Mouse (Mus musculus): ENCODE data around the gene Gsg1l. TPM values are rescaled to one million over a fixed set of nuclear protein-coding genes. Genes with fewer than 3 reads are reported as not detected.

Gene Gsg1l
- total RNA-seq, 2 experiments from 2014 or later: not detected

GRCm38 (mm10) chr7:126038366-126039246 lies 43.6 kb downstream of the Gsg1l start:
- intact Hi-C loops (cut with DNase I): no loop called here
- no peak overlapping the region for H3K27ac ChIP-seq
- H3K4me3 ChIP-seq: no peak overlapping the region
- DNase-seq: peak; percentile 27
- no peak for TF ChIP-seq CTCF (IDR thresholded peaks at IDR 0.05)

DNA sequence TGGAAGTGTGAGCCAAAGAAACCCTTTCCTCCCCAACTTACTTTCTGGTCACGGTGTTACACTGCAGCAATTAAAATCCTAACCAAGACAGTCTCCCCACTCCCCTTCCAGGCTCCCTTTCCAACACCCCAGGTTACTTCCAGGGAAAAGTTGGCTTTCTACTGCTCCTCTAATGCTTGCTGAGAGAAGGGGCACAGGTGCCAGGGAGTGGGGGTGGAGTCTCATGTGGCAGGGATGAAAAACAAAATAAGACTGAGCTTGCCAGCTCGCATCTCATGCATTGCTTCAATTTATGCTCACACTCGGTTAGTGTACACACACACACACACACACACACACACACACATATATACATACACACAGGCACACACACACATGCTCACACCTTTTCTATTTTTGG lies 46.9 kb downstream of the Gsg1l start:
- TF ChIP-seq CTCF (IDR thresholded peaks at IDR 0.05): no peak
- no peak for DNase-seq
- H3K27ac ChIP-seq: no peak overlapping the region
- intact Hi-C loops (cut with DNase I): no loop called here
- no peak overlapping the region for H3K4me3 ChIP-seq

DNA sequence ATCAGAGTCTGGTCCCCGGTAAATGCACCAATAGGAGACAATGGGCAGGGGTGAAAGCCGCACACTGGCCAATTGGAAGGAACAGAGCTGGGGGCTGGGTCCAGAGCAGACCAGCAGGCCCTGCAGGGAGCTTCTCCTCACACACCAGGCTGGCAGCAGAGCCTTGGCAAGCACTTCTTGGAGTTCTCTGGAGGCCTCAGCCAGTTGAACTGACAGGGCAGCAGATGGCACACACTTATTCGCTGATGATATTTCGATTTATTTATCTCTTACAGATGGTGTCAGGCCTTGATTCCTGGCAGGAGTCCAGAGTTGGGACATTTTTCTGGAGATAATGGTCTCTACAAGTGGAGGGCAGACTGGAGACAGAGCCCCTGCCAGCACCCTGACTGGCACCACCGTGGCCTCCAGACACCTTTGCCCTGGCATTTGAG lies 49.4 kb downstream of the Gsg1l start:
- DNase-seq: no peak
- intact Hi-C loops (cut with DNase I): no loop called here
- Histone ChIP-seq H3K27ac (no peak overlapping the region), H3K4me3 (no peak overlapping the region)
- TF ChIP-seq CTCF (IDR thresholded peaks at IDR 0.05): no peak

DNA sequence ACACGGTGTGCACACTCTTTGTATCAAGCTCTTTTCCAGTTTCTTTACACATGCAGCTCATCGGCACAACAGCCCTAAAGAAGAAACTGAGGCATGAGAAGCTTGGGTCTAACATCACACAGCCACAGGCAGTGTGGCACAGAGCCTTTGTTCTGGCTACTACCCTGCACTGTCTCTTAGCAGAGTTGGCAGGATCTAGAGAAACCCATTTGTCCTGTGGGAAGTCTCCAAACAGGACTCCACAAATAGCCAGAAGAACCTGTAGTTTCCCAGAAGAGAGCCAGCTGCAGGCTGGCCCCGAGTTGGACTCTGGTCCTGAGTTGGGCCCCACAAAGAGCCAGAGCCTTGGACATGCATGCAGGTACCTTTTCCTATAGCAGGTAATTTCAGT lies 49.9 kb downstream of the Gsg1l start:
- intact Hi-C loops (cut with DNase I): no loop called here
- TF ChIP-seq CTCF (IDR thresholded peaks at IDR 0.05): no peak
- Histone ChIP-seq H3K27ac (no peak overlapping the region), H3K4me3 (no peak overlapping the region)
- DNase-seq: no peak

DNA sequence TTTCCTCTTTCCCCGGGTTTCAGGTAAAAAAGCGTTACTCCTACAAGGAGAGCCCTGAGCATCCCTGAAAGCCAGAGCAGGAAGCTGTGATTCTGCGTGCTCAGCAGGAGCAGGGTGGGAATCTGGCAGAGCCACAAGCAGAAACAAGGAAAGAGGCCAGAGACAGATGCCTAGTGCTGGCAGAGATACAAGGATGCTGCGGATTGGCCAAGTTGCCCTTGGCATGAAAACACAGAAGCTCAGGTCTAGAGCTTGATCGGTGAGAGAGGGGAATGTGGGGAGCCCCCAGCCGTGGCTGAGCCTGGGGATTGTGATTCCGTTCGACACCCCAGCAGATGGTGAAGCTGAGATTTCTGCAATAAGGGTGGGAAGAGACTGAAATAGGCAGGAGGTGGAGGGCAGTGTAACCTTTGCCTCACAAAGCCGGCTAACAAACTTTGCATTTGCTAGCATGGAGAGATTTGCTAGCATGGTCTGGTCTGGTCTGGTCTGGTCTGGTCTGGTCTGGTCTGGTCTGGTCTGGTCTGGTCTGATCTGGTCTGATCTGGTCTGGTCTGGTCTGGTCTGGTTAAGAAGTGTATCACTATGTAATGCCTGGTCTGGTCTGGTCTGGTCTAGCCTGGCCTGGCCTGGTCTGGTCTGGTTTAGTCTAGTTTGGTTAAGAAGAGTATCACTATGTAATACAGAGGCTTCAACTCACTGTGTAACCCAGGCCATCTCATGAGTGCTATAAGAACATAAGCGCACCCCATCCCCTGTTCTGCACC lies 50.4 kb downstream of the Gsg1l start:
- no peak overlapping the region for H3K27ac ChIP-seq
- intact Hi-C loops (cut with DNase I): no loop called here
- H3K4me3 ChIP-seq: no peak overlapping the region
- TF ChIP-seq CTCF (IDR thresholded peaks at IDR 0.05): no peak
- peak; percentile 29 for DNase-seq

- DNase-seq: peak; percentile 28
- Histone ChIP-seq H3K4me3 (no peak overlapping the region), H3K27ac (no peak overlapping the region)
- TF ChIP-seq CTCF (IDR thresholded peaks at IDR 0.05): no peak
- intact Hi-C loops (cut with DNase I): no loop called here
Measured at GRCm38 (mm10) chr7:126027410-126027809, 54.8 kb downstream of the Gsg1l start.

GRCm38 (mm10) chr7:126026600-126026999 lies 55.6 kb downstream of the Gsg1l start:
- no peak for DNase-seq
- no peak overlapping the region for H3K4me3 ChIP-seq
- no peak overlapping the region for H3K27ac ChIP-seq
- TF ChIP-seq CTCF (IDR thresholded peaks at IDR 0.05): peak; percentile 13; the same call in 1 of the 2 replicates
- intact Hi-C loops (cut with DNase I): no loop called here

GRCm38 (mm10) chr7:126019966-126020365 lies 62.2 kb downstream of the Gsg1l start:
- Histone ChIP-seq H3K4me3 (no peak overlapping the region), H3K27ac (no peak overlapping the region)
- no peak for DNase-seq
- TF ChIP-seq CTCF (IDR thresholded peaks at IDR 0.05): no peak
- intact Hi-C loops (cut with DNase I): no loop called here

DNA sequence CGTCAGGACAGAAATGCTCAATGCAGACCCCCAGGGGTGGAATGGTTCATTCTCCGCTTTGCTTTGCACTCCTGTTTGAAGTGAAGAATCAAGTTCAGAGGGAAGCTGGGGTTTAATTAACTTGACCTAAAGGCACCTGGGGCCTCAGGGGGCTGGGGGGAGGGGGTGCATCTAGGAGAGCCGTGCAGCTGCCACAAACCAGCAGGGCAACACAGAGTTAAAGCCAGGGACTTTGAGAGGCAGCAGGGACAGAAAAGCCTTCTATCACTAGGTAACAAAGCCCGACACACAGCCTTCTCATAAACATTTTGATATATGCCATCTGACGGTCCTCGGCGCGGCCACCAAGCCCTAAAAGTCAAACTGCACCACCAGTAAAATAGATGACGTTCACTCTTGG lies 62.9 kb downstream of the Gsg1l start:
- Histone ChIP-seq H3K27ac (no peak overlapping the region), H3K4me3 (no peak overlapping the region)
- TF ChIP-seq CTCF (IDR thresholded peaks at IDR 0.05): no peak
- intact Hi-C loops (cut with DNase I): no loop called here
- no peak for DNase-seq

- DNase-seq: no peak
- intact Hi-C loops (cut with DNase I): no loop called here
- H3K27ac ChIP-seq: no peak overlapping the region
- TF ChIP-seq CTCF (IDR thresholded peaks at IDR 0.05): no peak
- no peak overlapping the region for H3K4me3 ChIP-seq
Measured at GRCm38 (mm10) chr7:126017455-126017854, 64.8 kb downstream of the Gsg1l start.

DNA sequence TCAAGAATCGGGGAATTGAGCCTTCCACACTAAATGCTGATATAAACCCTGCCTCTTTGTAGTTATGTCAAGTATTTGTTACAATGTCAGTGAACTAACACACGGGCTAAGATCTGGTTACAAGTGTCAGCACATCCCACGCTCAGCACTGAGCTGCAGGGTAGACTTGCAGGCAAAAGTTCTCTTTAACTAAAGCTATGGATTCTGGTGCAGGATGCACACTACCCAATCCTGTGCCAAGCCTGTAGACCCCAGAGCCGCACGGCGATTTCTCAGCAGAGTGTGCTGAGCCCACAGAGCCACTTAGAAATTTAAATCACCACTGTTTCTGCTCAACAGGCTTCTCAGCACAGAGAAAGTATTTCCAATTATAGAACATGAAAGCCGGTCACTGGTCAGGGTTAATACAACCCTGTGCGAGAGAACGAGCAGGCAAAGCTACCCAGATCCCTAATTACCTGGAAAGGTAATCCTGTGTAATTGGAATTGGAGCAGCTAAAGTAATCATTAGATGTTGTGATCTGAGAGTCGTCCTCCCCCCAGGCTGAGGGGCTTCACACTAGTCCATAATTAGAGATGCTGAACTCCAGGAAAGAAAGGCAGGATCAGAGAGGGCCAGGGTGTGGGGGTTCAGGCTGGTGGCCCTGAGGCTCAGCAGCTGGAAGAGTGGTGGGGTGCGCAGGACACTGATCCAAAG lies 69.7 kb downstream of the Gsg1l start:
- DNase-seq: no peak
- intact Hi-C loops (cut with DNase I): no loop called here
- Histone ChIP-seq H3K4me3 (no peak overlapping the region), H3K27ac (no peak overlapping the region)
- TF ChIP-seq CTCF (IDR thresholded peaks at IDR 0.05): no peak

DNA sequence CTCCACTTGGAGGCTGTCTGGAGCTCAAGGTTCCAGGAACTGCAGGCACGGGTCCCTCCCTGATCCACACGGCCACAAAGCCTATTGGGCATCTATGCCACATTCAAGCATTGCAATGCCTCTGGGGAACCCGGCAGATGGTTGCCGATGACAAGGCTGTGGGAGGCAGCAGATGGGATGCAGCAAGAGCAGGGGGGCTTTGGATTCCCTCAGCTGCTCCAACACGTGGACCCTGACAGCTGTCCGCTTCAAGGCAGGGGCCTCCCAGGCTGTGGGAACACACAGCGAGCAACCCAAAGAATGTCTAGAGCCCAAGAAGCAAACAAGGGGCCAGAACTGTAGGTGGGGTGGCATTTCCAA lies 73.4 kb downstream of the Gsg1l start:
- no peak overlapping the region for H3K4me3 ChIP-seq

More for the DNA sequence above, 73.4 kb downstream of the Gsg1l start:
- intact Hi-C loops (cut with DNase I): no loop called here
- DNase-seq: no peak
- TF ChIP-seq CTCF (IDR thresholded peaks at IDR 0.05): no peak
- H3K27ac ChIP-seq: no peak overlapping the region

All from gastrocnemius, adult 2 months (tissue).